Mouse (Mus musculus): ENCODE results near the gene Acnat2. TPM values are rescaled to one million over a fixed set of nuclear protein-coding genes. Genes with fewer than 3 reads are reported as not detected.
"Not testable (repeated sequence)": the region's sequence is repeated elsewhere in the genome, so short reads cannot be mapped to it uniquely, and the experiment has no call there.

The Acnat2 gene
- polyA plus RNA-seq, 1 experiment = not detected

DNA sequence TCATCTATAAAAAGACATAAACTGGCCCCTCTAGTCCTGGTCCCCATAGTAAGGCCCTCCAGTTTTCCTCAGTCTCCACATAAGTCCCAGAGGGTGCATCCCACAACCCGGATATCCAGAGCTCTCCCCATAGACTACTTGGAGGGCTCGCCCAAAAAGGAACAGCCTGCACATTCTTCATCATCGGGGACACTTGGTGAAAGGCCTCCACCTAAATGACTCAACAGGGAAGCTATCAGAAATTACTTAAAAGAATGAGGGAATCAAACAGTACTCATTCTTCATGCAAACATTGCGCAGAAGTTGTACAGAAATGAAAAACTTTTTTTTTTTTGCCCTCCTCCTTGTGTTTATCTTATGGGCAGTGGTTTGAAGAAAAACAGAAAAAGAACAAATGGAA lies 57.5 kb downstream of the Acnat2 start:
- H3K4me1 ChIP-seq (ENCODE audit: control insufficient read depth, insufficient read depth, low read length) = no peaks in the 10 kb centered on the region
- 75% methylated on average over 4 of the region's 4 CpGs for WGBS
- H3K4me3 ChIP-seq (replicated peaks; ENCODE audit: extremely low read depth, low read depth, low read length) = no peak overlapping the region
- TF ChIP-seq CTCF (IDR thresholded peaks at IDR 0.05; ENCODE audit: insufficient read depth, low read length) (no peak), POLR2A (IDR thresholded peaks at IDR 0.05; ENCODE audit: borderline replicate concordance, extremely low read depth, low read depth, low read length) (no peak)
- no peak for DNase-seq

DNA sequence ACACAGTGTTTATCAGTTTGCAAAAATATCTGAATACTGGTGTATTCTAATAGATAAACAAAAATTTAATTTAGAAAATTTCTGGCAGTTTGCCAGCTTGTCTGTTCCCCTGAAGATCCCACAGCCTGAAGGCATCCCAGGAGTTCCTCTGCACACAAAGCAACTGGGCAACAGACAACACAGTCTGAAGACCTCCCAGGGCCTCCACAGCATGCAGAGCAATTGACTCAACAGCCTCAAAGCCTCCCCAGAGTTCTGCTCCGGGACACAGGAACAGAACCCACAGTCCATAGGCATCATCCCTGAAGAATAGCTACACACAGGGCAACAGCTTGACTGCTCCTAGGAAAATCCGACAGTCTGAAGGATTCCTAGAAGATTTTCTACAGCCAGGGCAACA lies 59.3 kb downstream of the Acnat2 start:
- no peak for DNase-seq
- TF ChIP-seq CTCF (IDR thresholded peaks at IDR 0.05; ENCODE audit: insufficient read depth, low read length) (no peak), POLR2A (IDR thresholded peaks at IDR 0.05; ENCODE audit: borderline replicate concordance, extremely low read depth, low read depth, low read length) (no peak)
- H3K4me3 ChIP-seq (replicated peaks; ENCODE audit: extremely low read depth, low read depth, low read length) = no peak overlapping the region
- WGBS = 72% methylated on average over 2 of the region's 2 CpGs
- no peaks in the 10 kb centered on the region for H3K4me1 ChIP-seq (ENCODE audit: control insufficient read depth, insufficient read depth, low read length)

DNA sequence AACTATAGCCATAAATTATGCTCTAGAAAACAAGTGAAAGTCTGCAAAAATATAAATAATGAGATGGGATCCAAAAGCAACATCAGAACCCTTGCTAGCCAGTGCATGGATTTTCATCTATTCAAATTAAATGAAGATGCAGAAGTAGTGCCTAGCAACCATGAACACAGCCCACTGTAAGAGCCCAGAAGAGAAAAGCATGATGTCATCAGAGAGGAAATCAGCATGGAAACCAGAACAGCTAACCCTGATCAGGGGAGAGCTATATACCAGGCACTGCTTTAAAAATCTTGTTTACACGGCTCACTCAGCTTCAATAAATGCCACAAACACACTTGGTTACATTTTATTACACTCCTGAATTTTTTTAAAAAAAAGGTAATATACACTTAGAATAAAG lies 60.0 kb downstream of the Acnat2 start:
- DNase-seq; H3K4me3 ChIP-seq (replicated peaks; ENCODE audit: extremely low read depth, low read depth, low read length); H3K4me1 ChIP-seq (ENCODE audit: control insufficient read depth, insufficient read depth, low read length): not testable (repeated sequence)
- WGBS = 67% methylated on average over 1 of the region's 1 CpGs

DNA sequence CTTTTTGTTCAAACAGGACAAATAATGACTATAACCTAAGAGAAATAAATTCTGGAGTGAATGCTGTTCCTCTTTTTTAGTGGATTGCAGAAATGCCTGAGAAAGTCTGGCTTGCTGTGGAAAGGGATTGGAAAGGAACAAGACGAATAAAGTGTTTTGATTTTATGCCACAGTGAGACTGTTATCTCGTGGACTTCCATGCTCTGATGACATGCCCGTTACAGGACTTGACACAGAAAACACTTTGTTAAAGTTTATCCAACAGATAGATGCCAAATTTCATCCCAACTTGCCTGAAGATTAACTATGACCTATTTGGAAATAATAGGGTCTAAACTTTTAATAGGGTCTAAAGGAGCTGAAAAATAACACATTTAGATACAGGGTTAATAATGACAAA lies 67.9 kb downstream of the Acnat2 start:
- not testable (repeated sequence) for H3K4me1 ChIP-seq (ENCODE audit: control insufficient read depth, insufficient read depth, low read length); H3K4me3 ChIP-seq (replicated peaks; ENCODE audit: extremely low read depth, low read depth, low read length); DNase-seq
- 45% methylated on average over 3 of the region's 3 CpGs for WGBS

DNA sequence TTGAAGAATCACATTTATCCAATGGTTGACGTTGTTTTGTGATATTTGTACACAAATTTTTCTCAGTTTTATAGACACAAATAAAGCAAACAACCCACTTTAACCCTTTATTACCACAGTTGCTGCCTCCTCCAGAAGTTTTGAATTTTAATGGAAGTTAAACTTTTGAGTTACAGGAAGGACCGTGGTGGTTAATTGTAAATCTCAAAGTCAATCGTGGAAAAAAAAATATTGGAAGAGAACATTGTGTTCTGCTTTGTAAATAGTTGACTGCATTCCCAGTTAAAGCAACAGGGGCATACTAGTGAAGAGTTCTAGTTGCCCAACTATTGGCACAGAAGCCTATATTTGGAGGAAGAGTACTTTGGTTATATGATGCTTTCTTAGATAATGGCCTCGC lies 70.0 kb downstream of the Acnat2 start:
- not testable (repeated sequence) for H3K4me1 ChIP-seq (ENCODE audit: control insufficient read depth, insufficient read depth, low read length); H3K4me3 ChIP-seq (replicated peaks; ENCODE audit: extremely low read depth, low read depth, low read length); DNase-seq
- 75% methylated on average over 3 of the region's 4 CpGs for whole genome bisulfite sequencing

Other genes starting within 250 kb of the Acnat2 start
- gene Acnat1, start 65.8 kb upstream of the Acnat2 start, polyA plus RNA-seq (2012; rRNA removed) = 0.29 TPM in 1 of 2 replicates, not detected in the other
- 0.06 TPM in 1 of 2 replicates, not detected in the other for gene Baat, start 98.4 kb upstream of the Acnat2 start, polyA plus RNA-seq (2012; rRNA removed)
- 2.3 and 4.5 TPM in 2 replicates for gene Mrpl50, start 112.9 kb upstream of the Acnat2 start, polyA plus RNA-seq (2012; rRNA removed)
- 1.0 and 1.1 TPM in 2 replicates for gene Zfp189, start 113.0 kb upstream of the Acnat2 start, polyA plus RNA-seq (2012; rRNA removed)
- gene Aldob, start 141.4 kb upstream of the Acnat2 start, polyA plus RNA-seq (2012; rRNA removed) = 0.48 and 1.9 TPM in 2 replicates
- gene Tmem246, start 189.7 kb upstream of the Acnat2 start, polyA plus RNA-seq (2012; rRNA removed) = 51.7 and 52.8 TPM in 2 replicates
- 19.7 and 25.5 TPM in 2 replicates for gene Rnf20, start 223.9 kb upstream of the Acnat2 start, polyA plus RNA-seq (2012; rRNA removed)

All from lung, adult 2 months (tissue).